Mouse (Mus musculus) adrenal gland, postnatal 36 days (tissue): ENCODE measurements around the gene Rbm38. TPM values are rescaled to one million over a fixed set of nuclear protein-coding genes. Genes with fewer than 3 reads are reported as not detected.
A peak's percentile ranks its signal among the peaks of the same experiment; 100 is the strongest.

ENCODE experiments used
- DNase-seq, 2 experiments: peaks; one replicate each; pipeline ENCODE4 v3.0.0; 2021; ENCODE audit warnings: mixed read lengths in 1 of 2
- long read RNA-seq, 2 experiments: library from polyadenylated mRNA; stranded (forward); transcript quantifications; one replicate each; pipeline ENCODE4 v2.0.0; 2021; ENCODE audit warnings: borderline sequencing depth in 2 of 2
- total RNA-seq, 2 experiments: library from RNA; stranded (reverse); gene quantifications; 2 replicates each; pipeline ENCODE4 v1.2.3; 2021

Gene Rbm38
- total RNA-seq = 10 to 100 TPM; 20.8 to 30.0 TPM
- long read RNA-seq, experiment 1, transcript Rbm38-201 (4 exons, 1,768 nt) = major isoform, 6 of 7 reads
- long read RNA-seq, experiment 1, partial matches to known transcripts = 0 of 7 reads
- long read RNA-seq, experiment 1, other reads (novel, unspliced or antisense) = 1 of 7 reads
- long read RNA-seq, experiment 2, partial matches to known transcripts = 0 of 7 reads
- long read RNA-seq, experiment 2, other reads (novel, unspliced or antisense) = 1 of 7 reads

DNA sequence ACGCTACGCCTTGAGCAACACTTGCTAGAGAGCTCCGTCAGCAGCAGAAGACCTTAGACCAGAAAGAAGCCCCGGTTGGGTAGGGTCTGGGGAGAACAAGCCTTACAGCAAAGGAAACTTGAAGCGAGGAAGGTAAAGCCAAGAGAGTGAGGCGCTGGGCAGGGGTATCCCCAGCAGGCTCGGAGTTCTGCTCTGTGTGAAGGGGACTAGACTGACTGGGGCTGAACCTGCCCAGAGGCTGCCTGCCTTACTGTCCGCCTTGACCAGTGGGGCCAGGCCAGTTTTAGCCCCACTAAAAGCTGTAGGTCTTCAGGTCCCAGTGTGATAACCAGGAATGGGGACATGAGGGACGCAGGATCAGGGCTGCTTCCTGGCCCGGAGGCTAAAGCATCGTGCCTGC, at the start of gene Rbm38:
TSS of gene Rbm38 (plus strand) at position 69 of the 400 bp plus-strand sequence.
- DNase-seq = no peak

DNA sequence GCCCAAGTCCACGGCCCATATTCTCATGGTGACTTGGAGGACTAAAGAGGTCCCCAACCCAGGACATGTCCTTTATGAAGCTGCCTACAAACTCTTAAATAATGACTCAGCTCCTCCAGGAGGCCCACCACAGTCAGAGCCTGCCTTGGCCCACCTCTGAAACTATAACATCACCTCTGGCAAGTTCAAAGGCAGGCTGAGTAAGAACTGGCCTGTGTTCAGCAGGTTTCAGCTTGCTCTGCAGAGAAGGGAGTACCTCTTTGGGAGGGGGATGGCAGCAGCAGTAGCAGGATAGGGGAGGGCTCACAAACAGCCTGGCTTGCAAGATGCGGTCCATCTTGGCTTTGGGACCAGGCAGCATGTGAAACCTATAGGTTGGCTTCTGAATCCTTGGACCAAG, 48.4 kb upstream of the Rbm38 start:
- no peak for DNase-seq

- DNase-seq = no peak
Measured at GRCm38 (mm10) chr2:172973806-172974565, 46.3 kb upstream of the Rbm38 start.

DNA sequence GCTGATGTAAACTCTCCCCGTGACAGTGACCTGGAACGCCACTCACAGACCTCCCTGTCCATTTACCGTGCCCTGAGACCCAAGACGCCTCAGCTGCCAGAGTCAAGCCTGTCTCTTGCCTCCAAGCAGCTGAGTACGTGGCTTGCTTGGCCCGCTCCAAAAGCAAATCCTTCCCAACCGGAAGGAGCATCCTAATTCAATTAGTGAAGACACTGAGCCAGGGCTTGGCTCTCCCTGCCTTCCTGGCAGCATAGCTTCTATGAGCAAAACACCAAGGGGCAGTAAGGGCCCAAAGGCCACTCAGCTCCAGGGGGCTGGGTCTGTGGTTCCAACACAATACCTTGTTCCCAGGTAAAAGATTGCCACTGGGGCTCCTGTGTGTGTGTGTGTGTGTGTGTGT, 45.6 kb upstream of the Rbm38 start:
- no peak for DNase-seq

DNA sequence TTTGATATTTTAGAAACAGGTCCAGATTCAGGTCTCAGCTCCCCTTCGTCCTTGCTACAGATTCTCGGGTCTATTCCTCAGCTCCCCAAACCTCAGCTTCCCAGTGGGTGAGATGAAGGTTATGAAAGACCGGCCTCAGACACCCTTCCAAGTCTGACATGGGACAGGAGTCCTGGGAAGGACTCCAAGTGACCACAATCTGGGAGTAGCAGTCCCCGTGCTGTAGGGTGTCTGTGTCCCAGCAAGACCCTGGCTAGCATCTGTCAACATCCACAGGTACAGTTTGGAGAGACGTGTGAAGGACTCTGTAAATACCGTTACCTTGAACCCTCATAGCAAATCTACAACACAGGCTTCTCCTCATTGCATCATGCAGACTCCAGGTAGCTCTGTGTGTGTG, 45.1 kb upstream of the Rbm38 start:
- DNase-seq = no peak

- no peak for DNase-seq
Measured at GRCm38 (mm10) chr2:172976661-172977238, 43.5 kb upstream of the Rbm38 start.

DNA sequence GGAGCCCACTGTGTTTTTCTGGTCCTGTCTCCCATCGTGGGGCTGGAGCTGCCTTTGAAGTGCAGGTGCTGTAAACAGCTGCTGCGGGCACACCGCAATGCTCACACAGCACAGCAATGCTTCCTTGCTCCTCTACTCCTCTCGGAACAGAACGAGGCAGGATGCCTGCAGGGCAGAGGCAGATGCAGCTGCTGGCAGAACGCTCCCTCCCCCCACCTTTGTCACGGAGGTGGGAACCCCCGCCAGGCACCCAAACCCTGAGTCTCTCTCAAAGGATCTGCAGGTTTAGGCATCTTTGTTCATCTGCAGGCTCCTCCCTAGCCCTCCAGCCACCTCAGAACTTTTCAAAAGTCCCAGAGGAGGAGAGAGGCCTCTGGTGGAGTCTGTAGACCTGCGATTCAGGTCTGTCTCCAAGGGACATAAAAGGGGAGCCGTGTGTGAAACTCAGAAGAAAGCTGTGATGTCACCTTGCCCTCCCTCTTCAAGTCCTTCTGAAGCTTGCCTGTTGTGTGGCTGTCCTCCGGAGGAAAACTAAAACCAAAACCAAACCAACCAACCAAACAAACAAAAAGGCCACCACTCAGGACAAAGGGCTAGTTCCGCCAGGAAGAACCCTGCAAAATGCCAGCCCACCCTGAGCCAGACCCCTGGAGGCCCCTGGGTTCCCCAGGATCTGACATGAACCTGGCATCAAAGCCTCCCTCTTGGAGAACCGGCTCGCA, 42.7 kb upstream of the Rbm38 start, which contains the start of gene Spo11:
TSS of gene Spo11 (plus strand) at position 292 of the 722 bp plus-strand sequence.
- DNase-seq = no peak

GRCm38 (mm10) chr2:172978131-172978633, 42.1 kb upstream of the Rbm38 start:
- no peak for DNase-seq

DNA sequence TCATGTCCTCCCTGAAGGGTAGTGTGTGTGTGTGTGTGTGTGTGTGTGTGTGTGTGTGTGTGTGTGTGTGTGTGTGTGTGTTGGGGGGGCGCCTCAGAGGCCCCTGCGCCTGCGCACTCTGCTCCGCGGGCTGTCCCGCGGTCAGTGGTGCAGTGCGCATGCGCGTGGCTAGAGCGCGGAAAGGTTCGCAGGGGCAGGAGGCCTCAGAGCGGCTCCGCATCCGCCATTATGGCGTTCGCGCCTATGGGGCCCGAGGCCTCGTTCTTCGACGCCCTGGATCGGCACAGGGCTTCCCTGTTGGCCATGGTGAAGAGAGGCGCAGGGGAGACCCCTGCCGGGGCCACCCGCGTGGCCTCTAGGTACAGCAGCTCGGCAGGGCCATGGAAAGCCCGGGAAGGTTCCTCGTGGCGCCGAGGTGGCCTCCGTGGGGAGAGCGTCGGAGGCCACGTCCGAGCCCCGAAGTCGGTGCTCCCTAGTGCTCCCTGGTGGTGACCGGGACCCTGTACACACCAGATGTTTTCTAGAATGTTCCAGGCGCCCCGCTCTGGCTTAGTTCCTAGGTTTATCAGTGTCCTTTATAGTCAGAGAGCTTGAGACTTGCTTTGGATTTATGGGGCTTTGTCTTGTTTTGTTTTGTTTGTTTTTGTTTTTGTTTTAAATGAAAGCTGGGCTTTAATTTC, 40.5 kb upstream of the Rbm38 start:
- DNase-seq = no peak

DNA sequence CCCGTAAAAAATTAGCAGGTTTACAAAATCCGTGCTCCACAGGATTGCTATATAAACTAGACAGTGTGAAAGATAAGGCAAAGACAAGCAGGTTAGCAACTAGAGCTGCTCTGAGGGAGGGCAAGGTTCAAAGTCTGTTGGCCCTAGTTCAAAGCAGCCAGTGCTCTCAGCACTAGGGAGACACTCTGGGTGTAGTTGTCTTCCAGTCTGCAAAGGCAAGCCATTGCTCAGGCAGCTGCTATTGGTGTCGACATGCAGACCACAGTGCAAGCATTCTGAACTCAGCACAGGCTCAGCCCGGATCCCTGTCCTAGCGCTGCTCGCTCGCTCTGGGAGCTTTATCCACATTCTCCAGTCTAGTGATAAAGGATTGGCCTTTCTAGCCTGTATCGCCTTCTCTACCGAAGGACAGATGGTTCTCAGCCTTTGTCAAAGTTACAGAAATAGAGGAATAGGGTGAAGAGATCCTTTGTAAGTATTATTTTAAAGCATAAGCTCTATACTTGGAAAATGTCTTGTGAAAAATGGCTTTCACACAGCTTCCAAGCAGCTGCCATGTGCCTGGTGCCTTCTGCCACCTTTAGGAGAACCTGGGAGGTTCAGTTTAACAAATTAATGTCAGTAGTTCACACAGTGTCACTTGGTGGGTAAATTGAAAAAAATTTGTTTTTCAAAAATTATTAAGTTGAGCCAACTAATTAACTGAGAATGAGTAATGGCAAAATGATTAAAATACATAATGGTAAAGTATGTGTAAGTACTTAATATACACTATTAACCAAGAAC, 37.3 kb upstream of the Rbm38 start:
- DNase-seq = no peak

- peak; percentile 67 to 72 for DNase-seq
Measured at GRCm38 (mm10) chr2:172990161-172990560, 30.1 kb upstream of the Rbm38 start.

DNA sequence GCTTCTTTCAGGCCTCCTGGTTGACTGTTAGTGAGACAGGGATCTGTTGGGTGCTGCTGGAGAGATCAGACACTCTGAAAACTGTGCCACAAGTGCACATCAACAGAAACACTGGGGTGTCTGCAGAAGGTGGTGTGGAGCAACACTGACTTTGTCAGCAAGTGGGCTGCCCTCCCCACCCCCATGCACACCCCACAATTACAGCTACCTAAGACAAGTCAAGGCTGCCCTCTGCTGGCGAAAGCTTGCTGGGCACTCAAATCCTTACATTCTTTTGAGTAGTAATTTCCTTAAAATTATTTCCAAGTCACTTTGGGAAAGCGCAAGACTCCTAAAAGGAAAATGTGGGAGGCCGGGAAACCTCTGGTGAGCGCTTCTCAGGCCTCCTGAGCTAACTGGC, 24.1 kb upstream of the Rbm38 start:
- DNase-seq = peak; percentile 78 to 85

DNA sequence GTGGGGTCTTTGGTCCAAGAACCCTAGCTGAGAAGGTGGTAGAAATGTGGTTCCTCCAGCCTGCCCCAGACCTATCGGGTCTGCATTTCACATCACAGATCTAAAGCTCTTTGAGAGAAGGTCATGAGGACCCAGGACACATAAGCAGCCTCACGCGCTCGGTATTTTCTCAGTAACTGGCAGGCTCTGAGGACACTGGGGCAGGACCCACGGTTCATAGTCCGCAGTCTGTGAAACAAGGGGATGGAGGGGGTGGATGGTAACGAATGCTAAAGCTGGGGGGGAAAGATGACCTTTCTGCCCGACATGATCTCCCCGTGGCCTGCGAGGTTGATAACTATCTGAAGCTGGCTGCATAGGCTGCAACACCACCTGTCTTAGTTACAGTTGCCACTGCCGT, 22.6 kb upstream of the Rbm38 start:
- DNase-seq = no peak

- no peak for DNase-seq
Measured at GRCm38 (mm10) chr2:172998478-172998877, 21.8 kb upstream of the Rbm38 start.

DNA sequence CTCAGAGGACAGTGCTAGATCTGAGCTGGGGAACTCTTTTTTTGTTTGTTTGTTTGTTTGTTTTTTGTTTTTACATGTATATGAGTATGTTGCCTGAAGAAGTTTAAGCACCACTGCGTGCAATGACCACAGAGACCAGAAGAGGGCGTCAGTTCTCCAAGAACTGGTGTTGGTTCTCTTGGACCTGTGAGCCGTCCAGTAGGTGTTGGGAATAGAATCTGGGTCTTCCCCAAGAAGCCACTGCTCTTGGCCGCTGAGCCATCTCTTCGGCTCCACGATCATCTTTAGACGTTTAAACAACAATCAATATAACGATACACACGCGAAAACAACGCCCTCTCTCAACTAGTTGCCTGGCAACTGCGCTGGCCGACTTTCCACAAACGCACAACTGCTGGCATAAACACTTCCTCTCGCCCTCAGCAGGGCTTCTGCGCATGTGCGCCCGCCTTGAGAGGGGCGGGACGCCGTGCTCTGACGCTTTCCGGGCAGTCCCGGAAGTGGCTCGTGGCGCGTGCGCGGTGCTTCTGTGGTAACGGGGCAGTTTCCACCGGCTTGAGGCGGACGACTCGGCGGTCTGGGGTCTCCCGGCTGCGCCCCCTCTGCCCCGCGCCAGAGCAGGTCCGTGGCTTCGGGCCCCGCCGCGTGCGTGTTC, 20.5 kb upstream of the Rbm38 start, which contains the start of gene Rae1:
TSS of gene Rae1 (plus strand) at position 488 of the 655 bp plus-strand sequence.
- peak; percentile 99 to 100 for DNase-seq

GRCm38 (mm10) chr2:173000285-173000652, 20.0 kb upstream of the Rbm38 start:
- peak; percentile 76 to 83 for DNase-seq

DNA sequence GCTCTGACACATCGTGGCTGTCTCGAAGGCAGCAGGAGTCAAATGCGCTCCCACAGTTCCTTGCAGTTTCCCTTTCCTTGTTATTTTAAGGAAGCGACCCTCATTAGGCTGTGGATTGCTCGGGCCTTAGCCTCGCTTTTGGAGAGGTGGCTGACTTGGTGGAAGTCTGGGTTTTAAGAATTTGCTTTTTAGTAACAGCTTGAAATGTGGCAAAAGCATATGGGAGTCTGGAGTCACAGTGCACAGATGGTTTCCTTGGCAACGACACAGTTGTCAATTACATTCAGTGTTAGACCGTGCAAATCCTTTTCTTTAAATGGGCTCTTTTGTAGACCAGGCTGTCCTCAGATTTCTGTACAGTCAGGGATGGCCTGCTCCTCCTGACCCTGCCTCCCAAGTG, 19.4 kb upstream of the Rbm38 start:
- no peak for DNase-seq

DNA sequence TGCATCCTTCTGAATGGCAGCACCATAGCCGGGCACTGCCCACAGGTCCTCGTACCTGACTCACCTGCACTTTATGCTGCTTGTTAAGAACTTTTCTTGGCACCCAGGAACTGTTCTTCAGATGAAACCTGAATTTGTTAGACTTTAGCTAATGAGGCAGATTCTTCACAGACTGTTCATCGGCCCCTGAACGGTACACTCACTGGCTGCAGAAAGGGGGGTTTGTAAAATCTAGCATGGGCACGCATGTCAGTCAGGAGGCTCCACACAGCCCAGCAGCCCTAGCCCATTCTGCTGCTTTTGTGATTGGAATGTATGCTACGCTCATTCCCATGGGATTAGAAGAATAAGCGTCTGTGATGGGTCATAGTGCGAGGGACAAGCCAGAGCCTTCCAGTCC, 16.6 kb upstream of the Rbm38 start:
- no peak for DNase-seq

DNA sequence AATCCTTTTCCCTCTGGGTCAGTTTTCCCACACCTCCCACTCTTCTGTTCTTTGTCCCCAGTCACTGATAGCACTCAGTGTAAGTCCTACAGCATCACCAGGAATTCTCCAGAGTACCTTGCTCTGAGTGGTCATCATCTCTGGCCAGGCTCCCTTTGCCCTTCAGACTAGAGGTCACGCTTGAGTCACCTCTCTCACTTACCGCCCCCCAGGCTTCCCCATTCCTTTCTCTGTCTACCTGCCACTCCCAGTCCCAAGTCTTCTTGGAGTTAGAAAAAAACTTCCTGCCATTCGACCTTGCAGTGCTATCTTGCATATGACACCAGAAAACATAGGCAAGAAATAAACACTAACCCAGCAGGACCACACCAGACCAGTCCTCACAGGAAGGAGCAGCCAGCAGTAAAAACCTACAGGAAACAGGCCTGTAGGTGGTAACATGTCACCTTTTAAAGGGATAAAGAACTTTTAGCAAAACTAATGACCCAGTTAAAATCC, 10.0 kb upstream of the Rbm38 start:
- DNase-seq = no peak

GRCm38 (mm10) chr2:173011440-173011839, 8.9 kb upstream of the Rbm38 start:
- no peak for DNase-seq
